Mouse (Mus musculus) urinary bladder, adult 2 months (tissue): ENCODE measurements around the gene Sel1l. TPM values are rescaled to one million over a fixed set of nuclear protein-coding genes. Genes with fewer than 3 reads are reported as not detected.

Experiments used
- DNase-seq: peaks from one replicate; pipeline ENCODE4 v3.0.0; 2022; ENCODE audit warnings: low spot score
- polyA plus RNA-seq: library from polyadenylated mRNA; depleted of rRNA; stranded (reverse); fragments of >200 nt; gene quantifications from 2 replicates; pipeline ENCODE4 v1.2.3, GENCODE M21; 2012; rRNA removed

The Sel1l gene
- 48.7 and 54.8 TPM in 2 replicates for polyA plus RNA-seq

DNA sequence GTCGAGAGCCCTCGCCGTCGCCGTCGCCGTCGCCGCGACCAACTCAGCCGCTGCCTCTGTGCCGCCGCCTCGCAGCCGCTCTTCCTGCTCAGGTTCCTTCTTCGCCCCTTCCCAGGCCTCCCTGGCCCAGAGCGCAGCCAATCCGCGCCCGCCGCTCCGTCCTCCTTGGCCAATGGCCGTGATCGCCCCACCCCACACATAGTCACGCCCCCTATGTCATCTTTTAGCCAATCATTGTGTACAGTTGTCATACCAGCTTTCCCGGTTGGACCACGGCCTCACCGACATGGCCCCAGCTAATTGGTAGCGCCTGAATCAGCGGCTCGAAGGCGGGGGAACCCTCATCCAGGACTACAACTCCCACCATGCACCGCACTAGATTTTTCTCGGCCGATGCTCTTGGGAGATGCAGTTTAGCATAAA, at the start of gene Sel1l:
TSS of gene Sel1l (minus strand) at position 113 of the 423 bp plus-strand sequence.
- peak; percentile 89 for DNase-seq

DNA sequence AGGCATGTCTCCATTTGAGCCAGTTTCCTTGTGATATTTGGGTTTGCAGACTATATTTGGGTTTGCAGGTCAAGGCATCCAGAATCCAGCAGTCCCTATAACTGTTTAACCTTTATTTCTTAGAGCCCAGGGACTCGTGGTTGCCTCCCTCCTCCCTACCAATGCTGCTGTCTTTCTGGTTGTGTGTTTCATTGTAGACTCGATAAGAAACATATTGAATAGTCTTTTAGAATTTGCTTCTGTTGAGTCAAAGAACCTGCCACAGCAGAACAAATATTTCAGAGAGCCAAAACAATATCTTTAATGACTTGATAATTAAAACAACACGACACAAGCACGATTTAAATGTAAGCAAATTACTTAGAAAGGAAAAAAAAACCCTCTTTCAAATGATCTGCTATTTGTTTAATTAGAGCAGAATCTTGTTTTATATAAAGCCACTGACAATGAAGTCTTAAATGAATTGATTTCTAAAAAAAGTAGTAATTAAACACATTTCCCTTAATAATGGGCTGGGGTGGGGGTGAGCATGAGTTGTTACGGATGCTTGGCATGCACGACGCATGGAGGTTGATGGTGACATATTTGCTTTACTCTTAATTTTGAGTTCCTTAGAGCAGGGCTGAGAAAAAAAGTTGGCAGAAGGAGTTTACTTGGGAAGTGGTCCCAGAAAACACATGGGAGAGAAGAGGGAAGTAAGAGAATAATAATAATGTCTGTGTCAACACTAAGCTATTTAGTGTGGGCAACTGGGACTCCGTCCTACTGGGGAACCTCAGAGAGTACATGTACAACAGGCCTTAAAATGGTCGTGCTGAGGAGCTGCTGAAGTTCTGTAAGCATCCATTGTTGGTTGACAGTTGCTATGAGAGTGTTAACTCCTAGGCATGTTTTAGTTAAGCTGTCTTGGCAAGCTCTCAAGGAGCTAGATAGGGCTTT, 43.9 kb upstream of the Sel1l start:
- DNase-seq: no peak

DNA sequence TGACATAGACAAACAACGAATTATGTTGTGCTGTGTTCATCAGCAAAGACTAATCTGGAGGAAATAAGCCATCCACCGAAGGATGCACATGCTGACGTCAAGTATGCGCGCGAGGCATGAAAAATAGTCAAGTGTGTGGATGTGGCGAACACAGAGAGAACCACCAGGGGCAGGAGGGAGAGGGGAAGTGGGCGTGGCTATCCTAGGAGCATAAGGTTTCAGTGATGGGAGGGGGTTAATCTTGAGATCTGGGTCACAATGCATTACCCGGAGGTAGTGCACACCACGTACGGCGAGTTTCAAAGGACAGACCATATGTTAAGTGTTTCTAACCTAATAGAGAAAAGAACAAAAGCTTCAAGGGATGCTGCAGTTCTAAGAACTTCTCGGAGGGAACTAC, 31.5 kb upstream of the Sel1l start:
- DNase-seq: no peak

DNA sequence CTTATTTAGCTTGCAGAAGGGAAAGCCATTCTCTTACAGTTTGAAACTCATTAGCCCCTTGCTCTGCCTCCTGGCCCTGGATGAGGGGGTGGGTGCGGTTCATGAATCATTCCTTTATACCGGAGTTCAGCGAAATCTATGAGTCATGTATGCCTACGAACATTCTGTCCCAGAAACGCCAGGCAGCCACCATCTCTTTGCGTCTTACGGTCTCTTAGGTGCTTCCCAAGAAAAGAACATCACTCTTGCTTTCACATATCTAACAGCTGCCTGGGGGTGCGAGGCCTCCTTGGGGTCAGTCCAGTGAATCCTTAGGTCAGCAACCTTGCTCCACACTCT, 29.9 kb upstream of the Sel1l start:
- no peak for DNase-seq

DNA sequence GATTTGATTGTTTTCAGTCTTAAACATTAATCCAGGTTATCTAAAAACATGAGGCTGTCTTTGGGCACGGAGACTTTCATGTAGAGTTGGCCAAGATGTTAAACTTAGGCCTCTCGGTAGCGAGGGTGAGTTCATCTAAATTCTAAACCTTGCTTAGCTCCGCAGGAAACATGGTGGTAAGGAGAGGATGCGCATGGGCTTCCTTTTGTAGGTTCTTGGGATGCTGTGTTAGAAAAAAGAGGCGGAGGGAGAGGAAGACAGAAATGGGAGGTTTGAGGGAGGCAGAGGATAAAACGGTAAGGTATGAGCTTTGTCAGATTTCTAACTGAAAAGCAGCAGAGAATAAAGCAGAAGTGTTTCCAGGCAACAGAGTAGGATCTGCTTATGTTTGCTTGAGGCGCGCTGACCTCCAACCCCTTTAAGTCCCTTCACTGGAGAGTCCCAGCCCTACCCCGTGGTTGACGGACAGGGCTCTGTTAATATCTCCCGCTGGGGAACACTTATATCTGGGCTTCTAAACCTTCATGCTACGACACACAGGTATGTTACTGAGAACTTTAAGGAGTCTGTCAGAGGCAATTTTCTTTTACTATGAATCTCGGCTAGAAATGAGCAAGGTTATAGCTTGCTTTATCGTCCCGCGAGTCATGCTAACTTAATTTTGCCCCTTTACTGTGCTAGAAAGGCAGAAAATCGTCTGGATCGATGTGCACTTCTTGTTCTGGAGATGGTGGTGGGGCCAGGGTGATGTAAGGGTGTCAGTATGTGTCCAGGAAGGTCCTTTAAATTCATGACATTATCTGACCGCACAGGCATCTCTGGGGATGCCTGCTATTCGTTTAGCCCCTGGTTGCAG, 29.3 kb upstream of the Sel1l start:
- no peak for DNase-seq

DNA sequence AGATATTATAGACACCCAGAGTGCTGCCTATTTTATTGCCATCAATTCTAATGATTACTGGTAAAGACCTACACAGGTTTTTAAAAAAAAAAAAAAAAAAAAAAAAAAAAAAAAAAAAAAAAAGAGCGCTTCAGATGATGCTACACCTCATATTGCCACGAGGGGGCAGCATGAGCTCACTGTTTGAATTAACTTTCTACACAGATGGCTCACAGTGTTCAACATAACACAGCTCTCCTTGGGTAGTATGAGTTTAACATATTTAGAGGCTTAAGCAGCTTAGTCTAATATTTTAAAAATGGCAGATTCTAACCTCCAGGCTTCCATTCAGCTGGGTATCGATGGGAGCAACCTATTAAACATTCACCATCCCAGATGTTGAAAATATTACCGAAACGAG, 28.7 kb upstream of the Sel1l start:
- no peak for DNase-seq

DNA sequence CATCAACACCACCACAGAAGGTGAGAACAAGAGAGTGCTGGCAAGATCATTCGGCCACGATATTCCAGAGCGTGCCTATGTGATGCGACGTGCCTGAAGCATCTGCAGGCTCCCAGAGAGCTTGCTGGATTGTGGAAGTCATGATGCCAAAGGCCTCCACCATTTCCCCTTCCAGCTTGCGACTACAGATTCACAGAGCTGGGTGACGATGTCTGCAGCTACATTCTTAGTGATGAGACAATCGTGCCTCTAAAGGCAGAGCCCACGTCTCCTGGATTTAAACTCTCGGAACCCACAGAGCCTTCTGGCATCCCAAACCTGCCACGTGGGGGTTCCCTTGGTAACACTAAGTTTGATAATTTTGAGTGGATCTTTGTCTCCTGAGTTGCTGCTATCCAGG, 21.7 kb upstream of the Sel1l start:
- no peak for DNase-seq

DNA sequence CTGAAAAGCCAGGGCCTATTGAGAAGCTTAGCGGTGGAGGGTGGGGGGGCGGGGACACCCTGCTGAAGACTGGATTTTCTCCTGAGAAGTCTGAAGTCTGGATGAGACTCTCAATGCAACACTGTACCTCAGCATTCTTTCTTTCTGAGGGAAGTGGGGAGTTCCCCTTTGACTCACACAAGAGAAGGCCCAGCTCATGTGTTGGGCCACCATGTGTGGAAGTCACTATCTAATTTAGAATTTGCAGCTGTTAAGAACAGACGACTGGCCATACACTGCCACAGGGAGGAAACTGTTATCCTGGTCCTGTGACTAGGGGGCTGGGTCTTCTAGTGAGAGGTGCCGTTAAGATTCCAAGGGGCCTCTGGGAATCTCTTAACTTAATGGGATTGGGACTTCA, 20.4 kb upstream of the Sel1l start:
- DNase-seq: no peak

DNA sequence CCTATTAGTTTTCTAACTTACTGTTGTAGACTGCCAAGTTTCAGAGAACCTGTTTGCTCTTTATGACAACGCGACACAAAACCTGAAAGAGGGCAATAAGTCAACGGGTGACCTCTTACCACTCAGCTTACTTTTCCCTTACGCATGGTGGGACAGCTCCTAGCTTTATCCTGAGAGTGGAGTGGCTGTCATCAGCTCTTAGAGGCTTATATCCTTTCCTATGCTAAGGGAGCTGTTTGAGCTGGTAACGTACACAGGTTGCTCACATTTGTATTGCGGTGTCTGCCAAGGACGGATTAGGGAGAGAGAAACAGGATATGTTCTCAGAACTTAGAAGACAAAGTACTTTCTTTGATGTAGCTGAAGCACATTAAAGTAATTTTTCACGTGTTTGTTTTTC, 5.4 kb upstream of the Sel1l start:
- DNase-seq: no peak

DNA sequence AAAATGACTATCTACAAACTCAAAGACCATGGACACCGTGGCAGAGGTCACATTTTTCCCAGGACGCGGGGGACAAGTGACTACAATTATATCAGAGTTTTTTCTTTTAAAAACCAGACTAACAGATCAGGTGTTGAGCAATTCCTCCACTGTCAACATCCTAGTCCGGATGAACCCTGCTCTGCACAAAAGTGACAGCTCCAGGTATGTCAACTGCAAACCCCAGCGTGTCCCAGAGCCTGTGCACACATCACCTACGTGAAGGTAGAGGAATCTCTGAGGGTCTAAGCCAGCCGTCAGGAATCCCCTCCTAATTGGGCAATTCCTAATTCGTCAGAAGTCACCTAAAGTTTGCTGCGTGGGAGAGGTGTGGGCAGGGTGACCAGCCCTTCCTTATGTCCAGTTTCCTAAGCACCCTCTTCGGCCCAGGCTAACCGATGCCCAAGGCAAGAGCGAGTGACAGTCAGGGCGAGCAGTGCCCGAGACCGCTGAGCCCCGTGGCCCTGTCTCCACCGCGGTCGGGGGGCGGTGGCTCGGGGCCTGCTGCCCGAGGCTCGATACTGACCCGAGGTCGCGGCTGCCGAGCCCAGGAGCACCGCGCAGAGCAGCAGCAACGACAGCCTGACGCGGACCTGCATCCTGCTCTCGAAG, 438 bp downstream of the Sel1l start:
- no peak for DNase-seq

DNA sequence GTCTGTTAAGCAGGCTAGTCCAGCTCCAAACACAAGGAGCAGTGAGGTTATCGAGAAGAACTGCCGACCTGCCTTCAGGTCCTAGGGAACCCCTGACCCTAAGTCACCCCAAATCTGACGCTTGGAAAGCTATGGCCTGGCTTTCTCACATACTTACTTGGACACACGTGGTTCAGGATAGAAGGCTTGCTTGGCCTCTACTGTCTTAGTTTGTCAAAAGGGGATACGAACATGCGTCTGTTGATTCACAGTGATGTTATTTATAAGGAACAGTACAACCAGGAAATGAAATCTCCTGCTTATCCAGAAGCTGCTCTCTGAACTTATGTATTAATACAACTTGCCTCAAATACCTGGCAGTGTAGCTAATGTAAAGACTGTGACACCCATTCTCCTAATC, 2.9 kb downstream of the Sel1l start:
- DNase-seq: no peak

DNA sequence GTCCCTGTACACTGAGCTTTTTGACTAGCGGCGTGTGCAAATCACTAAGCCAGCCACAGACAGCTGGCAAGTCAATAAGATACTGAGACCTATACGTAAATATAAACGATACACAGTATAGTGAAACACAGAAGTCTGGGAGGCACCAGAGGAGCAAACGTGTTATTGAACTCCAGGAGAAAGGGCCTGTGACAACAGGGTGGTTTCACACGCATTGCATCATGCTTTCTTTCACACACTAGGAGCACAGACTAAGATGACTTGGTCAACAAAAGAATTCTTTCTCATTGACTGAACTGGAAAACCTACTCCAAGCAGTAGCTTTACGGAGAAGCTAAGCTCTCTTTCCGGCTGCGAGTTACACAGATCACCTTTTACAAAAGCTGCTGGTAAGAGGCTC, 3.6 kb downstream of the Sel1l start:
- DNase-seq: no peak

DNA sequence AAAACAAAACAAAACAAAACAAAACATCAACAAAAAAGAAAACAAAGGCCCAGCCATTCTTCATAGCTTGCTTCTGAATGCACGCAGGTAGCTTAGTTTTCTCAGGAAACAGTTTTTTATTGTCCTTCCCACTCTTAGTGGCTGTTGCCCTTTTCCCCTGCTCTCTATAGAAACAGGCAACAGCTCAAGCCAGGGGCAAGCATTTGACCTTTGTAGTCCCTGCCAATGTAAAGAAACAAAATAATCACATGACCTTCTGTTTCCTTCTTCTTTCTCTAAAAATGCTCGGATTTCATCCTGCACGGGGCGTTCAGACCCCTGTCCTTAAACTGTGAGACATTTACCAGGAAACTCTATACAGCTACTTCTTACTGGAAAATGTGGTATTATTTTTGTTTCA, 4.4 kb downstream of the Sel1l start:
- no peak for DNase-seq

DNA sequence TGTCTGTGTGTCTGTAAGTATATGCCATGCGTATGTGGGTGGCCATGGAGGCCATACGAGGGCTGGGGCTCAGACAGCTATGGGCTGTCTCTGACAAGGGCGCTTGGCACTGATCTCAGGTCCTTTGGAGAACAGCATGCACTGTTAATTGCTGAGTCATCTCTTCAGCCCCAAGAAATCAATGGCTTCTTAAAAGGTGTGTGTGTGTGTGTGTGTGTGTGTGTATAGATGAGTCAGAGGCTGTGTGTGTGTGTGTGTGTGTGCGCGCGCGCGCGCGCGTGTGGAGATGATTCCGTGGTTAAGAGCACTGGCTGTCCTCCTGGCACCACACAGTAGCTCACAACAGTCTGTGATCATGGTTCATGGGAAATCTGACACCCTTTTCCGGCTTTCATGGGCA, 5.1 kb downstream of the Sel1l start:
- DNase-seq: no peak

DNA sequence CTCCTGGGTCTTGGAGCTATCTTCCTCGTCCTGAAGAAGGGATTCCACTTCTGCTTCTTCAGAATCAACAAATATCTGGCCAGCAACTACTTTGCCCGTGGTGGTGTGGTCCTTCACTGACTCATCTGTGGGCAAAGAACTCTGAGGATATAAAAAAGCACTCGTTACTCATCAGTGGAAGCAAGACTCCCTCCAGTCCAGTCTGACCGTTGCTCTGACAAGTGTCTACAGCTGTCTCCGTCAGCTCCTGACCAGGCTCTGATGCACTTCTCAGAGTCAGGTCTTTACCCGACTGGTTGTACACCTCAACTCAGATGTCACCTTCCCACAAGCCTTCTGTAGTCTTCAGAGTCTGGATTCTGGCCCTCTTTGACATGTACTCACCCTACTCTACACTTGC, 7.2 kb downstream of the Sel1l start:
- no peak for DNase-seq

DNA sequence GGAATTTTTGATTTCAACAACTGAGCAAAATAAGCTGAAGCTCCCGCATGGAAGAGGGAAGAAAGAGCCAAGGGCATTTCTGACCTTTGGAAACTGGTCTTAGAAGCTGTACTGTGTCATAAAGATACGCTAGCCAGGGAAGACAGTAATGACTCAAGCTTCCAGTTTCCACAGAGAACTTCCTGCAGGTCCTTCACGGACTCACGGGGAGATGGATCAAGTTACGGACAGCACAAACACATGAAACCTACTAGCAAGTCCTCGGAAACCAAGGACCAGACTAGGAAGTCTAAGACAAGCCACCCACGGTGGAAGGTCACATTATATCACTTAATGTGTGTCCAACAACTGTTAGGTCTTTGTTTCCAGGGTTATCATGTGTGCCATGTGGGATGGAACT, 10.7 kb downstream of the Sel1l start:
- no peak for DNase-seq

DNA sequence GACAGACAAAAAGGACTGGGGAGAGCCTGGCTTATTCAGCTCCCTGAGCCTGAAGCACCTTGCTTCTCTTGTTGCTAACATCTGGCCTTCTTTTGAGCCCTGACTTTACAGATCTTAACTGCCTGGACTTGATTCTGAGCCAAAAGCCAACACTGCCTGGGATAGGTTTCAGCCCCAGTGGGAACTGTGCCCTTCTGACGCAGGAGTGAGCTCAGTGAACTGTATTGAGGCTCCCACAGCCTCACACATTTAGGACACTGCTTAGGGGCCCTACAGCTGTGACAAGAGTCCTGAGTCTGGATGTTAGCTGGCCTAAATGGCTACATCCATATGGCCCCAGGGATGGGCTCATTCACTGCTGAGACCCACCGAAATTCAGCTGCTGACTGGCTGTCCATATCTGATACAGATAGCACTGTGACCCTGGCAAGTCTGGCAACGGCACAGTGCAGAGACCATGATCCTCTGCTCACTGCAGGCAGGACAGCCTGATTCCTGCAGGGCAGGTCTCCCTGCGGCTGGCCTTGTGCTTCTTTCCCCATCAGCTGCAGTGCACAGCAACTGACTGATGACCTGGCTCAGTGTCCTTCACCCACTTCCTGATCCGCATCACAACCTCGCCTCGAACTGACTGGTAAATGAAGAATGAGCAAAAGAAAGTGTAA, 11.4 kb downstream of the Sel1l start:
- no peak for DNase-seq

DNA sequence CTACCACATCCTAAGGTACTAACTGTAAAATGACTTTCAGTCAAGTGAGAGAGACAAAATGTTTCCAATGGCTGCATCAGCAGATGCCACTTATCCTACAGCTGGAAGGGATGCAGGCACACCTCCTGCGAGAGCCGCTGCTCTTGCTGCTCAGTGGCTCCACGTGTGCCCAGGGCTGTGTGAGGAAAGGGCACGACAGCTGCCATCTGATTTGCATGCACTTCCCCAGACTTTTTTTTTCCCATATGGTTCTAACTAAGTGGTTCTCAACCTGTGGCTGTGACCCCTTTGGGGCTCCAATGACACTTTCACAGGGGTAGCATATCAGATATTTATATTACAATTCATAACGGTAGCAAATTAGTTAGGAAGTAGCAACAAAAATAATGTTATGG, 15.0 kb downstream of the Sel1l start:
- DNase-seq: no peak

DNA sequence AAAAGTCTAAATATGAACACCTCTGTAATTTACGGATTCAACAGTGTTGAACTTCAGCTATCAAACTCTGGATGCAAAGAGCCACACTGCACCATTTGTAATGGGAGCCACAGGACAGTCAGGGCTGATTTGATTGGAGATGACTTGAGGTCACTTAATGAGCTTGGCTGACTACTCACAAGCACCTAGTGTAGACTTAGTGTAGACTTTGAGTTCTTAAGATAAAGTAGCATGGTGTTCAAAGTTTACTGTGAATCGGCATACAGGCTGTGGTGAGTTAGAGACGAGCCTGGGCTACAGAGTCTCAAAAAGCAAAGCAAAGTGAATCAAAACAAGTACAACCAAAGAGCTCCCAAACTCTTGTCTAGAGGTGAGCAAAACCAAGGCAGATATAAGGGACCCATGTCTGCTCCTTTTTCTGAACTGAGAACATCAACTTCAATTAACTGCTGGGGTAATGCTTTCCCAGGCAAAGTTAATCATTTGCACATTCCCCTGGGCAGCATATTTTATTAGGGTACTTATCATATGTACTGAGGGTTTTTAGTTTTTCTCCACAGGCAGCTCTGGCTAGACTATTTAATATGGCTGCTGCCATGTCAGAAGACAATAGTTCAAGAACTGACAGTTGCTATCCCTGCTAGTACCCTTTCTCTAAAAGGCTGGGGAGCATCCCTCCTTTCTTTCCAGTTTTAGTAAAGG, 15.6 kb downstream of the Sel1l start:
- DNase-seq: no peak

DNA sequence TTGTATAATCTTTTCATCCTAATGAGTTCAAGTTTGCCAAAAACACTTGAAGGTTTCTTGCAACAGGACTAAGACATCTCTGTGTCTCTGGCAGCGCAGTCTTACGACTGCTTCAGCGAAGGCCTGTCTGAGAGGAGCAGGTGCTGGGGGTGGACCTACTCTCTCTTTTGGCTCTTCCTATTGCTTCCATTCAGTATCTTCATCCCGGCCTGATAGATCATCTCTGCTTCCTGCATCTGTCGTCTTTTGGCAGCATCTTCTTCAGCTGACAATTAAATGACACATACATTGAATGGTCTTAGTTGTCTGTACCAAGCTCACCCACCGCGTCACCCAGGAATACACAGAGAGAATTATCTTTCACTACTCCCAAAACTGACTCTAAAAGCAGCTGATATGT, 17.5 kb downstream of the Sel1l start:
- DNase-seq: no peak

DNA sequence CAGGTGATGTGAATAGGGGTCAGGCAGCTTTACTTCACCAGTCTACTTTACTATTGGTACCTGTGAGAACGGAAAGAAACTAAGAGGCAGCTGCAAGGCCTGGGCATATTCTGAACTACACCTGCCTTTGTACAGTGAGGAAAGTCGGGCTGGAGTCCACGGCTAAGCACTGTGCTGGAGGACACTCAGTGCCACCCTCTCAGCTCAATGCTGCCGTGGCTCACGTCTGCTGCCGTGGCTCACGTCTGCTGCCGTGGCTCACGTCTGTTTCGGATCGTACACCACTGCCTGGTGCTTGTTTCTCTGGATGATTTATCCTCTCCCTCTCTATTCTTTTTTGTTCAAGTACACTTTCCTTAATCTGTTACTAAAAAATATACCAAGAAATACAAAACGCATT, 28.5 kb downstream of the Sel1l start:
- DNase-seq: no peak
